Mouse (Mus musculus) right cerebral cortex, postnatal 25 days (tissue): Measurements from ENCODE around the gene Gm20388.

ENCODE experiments used
- DNase-seq: peaks from one replicate; pipeline ENCODE4 v3.0.0; 2022

Gene Gm20388

GRCm38 (mm10) chr8:120743149-120743897 is 832.7 kb downstream of the Gm20388 start:
- DNase-seq: no peak

- no peak for DNase-seq
Measured at GRCm38 (mm10) chr8:120743898-120744290, 833.3 kb downstream of the Gm20388 start.

- DNase-seq: no peak
Measured at GRCm38 (mm10) chr8:120744448-120744847, 833.8 kb downstream of the Gm20388 start.

GRCm38 (mm10) chr8:120745226-120745625 is 834.6 kb downstream of the Gm20388 start:
- DNase-seq: no peak

GRCm38 (mm10) chr8:120746007-120746701 is 835.5 kb downstream of the Gm20388 start:
- DNase-seq: no peak

GRCm38 (mm10) chr8:120747286-120747685 is 836.6 kb downstream of the Gm20388 start:
- DNase-seq: no peak

GRCm38 (mm10) chr8:120750616-120751015 is 840.0 kb downstream of the Gm20388 start:
- no peak for DNase-seq

- no peak for DNase-seq
Measured at GRCm38 (mm10) chr8:120751226-120752081, 840.8 kb downstream of the Gm20388 start.

- DNase-seq: no peak
Measured at GRCm38 (mm10) chr8:120752082-120752452, 841.4 kb downstream of the Gm20388 start.

GRCm38 (mm10) chr8:120753476-120753875 is 842.8 kb downstream of the Gm20388 start:
- DNase-seq: no peak

GRCm38 (mm10) chr8:120755306-120756297 is 845.0 kb downstream of the Gm20388 start:
- DNase-seq: no peak

- no peak for DNase-seq
Measured at GRCm38 (mm10) chr8:120758005-120758404, 847.4 kb downstream of the Gm20388 start.

- no peak for DNase-seq
Measured at GRCm38 (mm10) chr8:120759847-120760246, 849.2 kb downstream of the Gm20388 start.

GRCm38 (mm10) chr8:120760341-120761215 is 849.9 kb downstream of the Gm20388 start:
- DNase-seq: no peak

- DNase-seq: no peak
Measured at GRCm38 (mm10) chr8:120763267-120763666, 852.6 kb downstream of the Gm20388 start.

- DNase-seq: no peak
Measured at GRCm38 (mm10) chr8:120764638-120765037, 854.0 kb downstream of the Gm20388 start.

- DNase-seq: no peak
Measured at GRCm38 (mm10) chr8:120766622-120767021, 856.0 kb downstream of the Gm20388 start.

- no peak for DNase-seq
Measured at GRCm38 (mm10) chr8:120768454-120769218, 858.0 kb downstream of the Gm20388 start.

GRCm38 (mm10) chr8:120777184-120777583 is 866.5 kb downstream of the Gm20388 start:
- DNase-seq: no peak

GRCm38 (mm10) chr8:120777732-120778131 is 867.1 kb downstream of the Gm20388 start:
- DNase-seq: no peak
